Mouse (Mus musculus): Measurements from ENCODE around the gene Hmga2. TPM values are rescaled to one million over a fixed set of nuclear protein-coding genes. Genes with fewer than 3 reads are reported as not detected.

Gene Hmga2
- polyA plus RNA-seq, 1 experiment from 2014 or later = 2.2 TPM

GRCm38 (mm10) chr10:120418738-120419523 is 57.3 kb downstream of the Hmga2 start:
- DNase-seq (ENCODE audit: low spot score) = no peak
- Histone ChIP-seq H3K4me1 (ENCODE audit: insufficient read depth, low read depth, low read length) (peaks cover 10% of the 10 kb centered on the region; the same call in 1 of the 2 replicates), H3K9ac (replicated peaks; ENCODE audit: low read depth) (no peak overlapping the region), H3K27ac (ENCODE audit: low read length) (no peak overlapping the region), H3K4me3 (ENCODE audit: low read depth, low read length) (no peak overlapping the region), H3K36me3 (ENCODE audit: insufficient read depth, low read length) (no peaks in the 10 kb centered on the region), H3K9me3 (ENCODE audit: low read length) (no peaks in the 10 kb centered on the region), H3K4me2 (replicated peaks; ENCODE audit: low read depth, low read length) (no peak overlapping the region), H3K27me3 (replicated peaks; ENCODE audit: insufficient read depth, low read length) (no peaks in the 10 kb centered on the region)
- ATAC-seq = no peak
- WGBS = 55% methylated on average over 16 of the region's 16 CpGs
- no peak for TF ChIP-seq CTCF (IDR thresholded peaks at IDR 0.05)
- TF ChIP-seq EP300 (IDR thresholded peaks at IDR 0.05) = no peak

DNA sequence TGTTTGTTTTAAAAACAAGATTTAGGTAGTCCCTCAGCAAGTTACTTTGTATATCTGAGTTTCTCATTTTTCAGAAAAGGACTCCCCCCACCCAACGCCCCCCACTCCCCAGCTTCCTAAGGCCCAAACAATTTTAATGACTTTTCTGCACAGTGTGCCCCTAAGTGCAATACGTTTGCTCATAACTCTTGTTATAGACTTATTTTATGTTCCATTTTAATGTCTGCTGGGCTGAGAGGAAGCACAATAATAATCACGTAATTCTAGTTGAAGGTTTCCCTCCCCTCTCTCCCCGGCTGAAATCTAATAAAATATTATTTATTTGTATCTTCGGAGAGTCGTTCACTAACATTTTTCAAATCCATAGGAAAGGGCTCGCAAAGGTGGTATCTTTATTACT is 58.1 kb downstream of the Hmga2 start:
- H3K4me1 ChIP-seq (ENCODE audit: insufficient read depth, low read depth, low read length) = peaks cover 10% of the 10 kb centered on the region; the same call in 1 of the 2 replicates
- H3K27ac ChIP-seq (ENCODE audit: low read length) = no peak overlapping the region
- no peaks in the 10 kb centered on the region for H3K27me3 ChIP-seq (replicated peaks; ENCODE audit: insufficient read depth, low read length)
- no peak for ATAC-seq
- DNase-seq (ENCODE audit: low spot score) = no peak
- no peak overlapping the region for H3K9ac ChIP-seq (replicated peaks; ENCODE audit: low read depth)
- WGBS = 66% methylated on average over 7 of the region's 7 CpGs
- H3K36me3 ChIP-seq (ENCODE audit: insufficient read depth, low read length) = no peaks in the 10 kb centered on the region
- H3K4me3 ChIP-seq (ENCODE audit: low read depth, low read length) = no peak overlapping the region
- no peaks in the 10 kb centered on the region for H3K9me3 ChIP-seq (ENCODE audit: low read length)
- no peak overlapping the region for H3K4me2 ChIP-seq (replicated peaks; ENCODE audit: low read depth, low read length)
- TF ChIP-seq EP300 (IDR thresholded peaks at IDR 0.05) = no peak
- TF ChIP-seq CTCF (IDR thresholded peaks at IDR 0.05) = no peak

GRCm38 (mm10) chr10:120417488-120418118 is 58.7 kb downstream of the Hmga2 start:
- Histone ChIP-seq H3K4me3 (ENCODE audit: low read depth, low read length) (no peak overlapping the region), H3K27me3 (replicated peaks; ENCODE audit: insufficient read depth, low read length) (no peaks in the 10 kb centered on the region), H3K36me3 (ENCODE audit: insufficient read depth, low read length) (no peaks in the 10 kb centered on the region), H3K27ac (ENCODE audit: low read length) (no peak overlapping the region), H3K4me1 (ENCODE audit: insufficient read depth, low read depth, low read length) (peaks cover 10% of the 10 kb centered on the region; the same call in 1 of the 2 replicates), H3K9me3 (ENCODE audit: low read length) (no peaks in the 10 kb centered on the region), H3K4me2 (replicated peaks; ENCODE audit: low read depth, low read length) (no peak overlapping the region), H3K9ac (replicated peaks; ENCODE audit: low read depth) (no peak overlapping the region)
- ATAC-seq = no peak
- TF ChIP-seq CTCF (IDR thresholded peaks at IDR 0.05) = no peak
- TF ChIP-seq EP300 (IDR thresholded peaks at IDR 0.05) = no peak
- no peak for DNase-seq (ENCODE audit: low spot score)
- WGBS = 18% methylated on average over 7 of the region's 7 CpGs

GRCm38 (mm10) chr10:120417116-120417487 is 59.2 kb downstream of the Hmga2 start:
- no peaks in the 10 kb centered on the region for H3K27me3 ChIP-seq (replicated peaks; ENCODE audit: insufficient read depth, low read length)
- no peak overlapping the region for H3K9ac ChIP-seq (replicated peaks; ENCODE audit: low read depth)
- H3K36me3 ChIP-seq (ENCODE audit: insufficient read depth, low read length) = no peaks in the 10 kb centered on the region
- WGBS = 53% methylated on average over 5 of the region's 5 CpGs
- H3K4me1 ChIP-seq (ENCODE audit: insufficient read depth, low read depth, low read length) = peaks cover 5% of the 10 kb centered on the region; the same call in 1 of the 2 replicates
- no peak overlapping the region for H3K4me3 ChIP-seq (ENCODE audit: low read depth, low read length)
- H3K4me2 ChIP-seq (replicated peaks; ENCODE audit: low read depth, low read length) = no peak overlapping the region
- ATAC-seq (no peak), DNase-seq (ENCODE audit: low spot score) (no peak)
- no peak overlapping the region for H3K27ac ChIP-seq (ENCODE audit: low read length)
- TF ChIP-seq EP300 (IDR thresholded peaks at IDR 0.05) (no peak), CTCF (IDR thresholded peaks at IDR 0.05) (no peak)
- no peaks in the 10 kb centered on the region for H3K9me3 ChIP-seq (ENCODE audit: low read length)

- DNase-seq (ENCODE audit: low spot score) (no peak), ATAC-seq (no peak)
- Histone ChIP-seq H3K36me3 (ENCODE audit: insufficient read depth, low read length) (no peaks in the 10 kb centered on the region), H3K4me2 (replicated peaks; ENCODE audit: low read depth, low read length) (no peak overlapping the region), H3K27me3 (replicated peaks; ENCODE audit: insufficient read depth, low read length) (no peaks in the 10 kb centered on the region), H3K9ac (replicated peaks; ENCODE audit: low read depth) (no peak overlapping the region), H3K9me3 (ENCODE audit: low read length) (no peaks in the 10 kb centered on the region), H3K27ac (ENCODE audit: low read length) (no peak overlapping the region), H3K4me1 (ENCODE audit: insufficient read depth, low read depth, low read length) (peaks cover 4% of the 10 kb centered on the region; the same call in 1 of the 2 replicates), H3K4me3 (ENCODE audit: low read depth, low read length) (no peak overlapping the region)
- no peak for TF ChIP-seq EP300 (IDR thresholded peaks at IDR 0.05)
- no peak for TF ChIP-seq CTCF (IDR thresholded peaks at IDR 0.05)
- WGBS = 73% methylated on average over 12 of the region's 12 CpGs
Observed at GRCm38 (mm10) chr10:120416628-120417027, 59.6 kb downstream of the Hmga2 start.

GRCm38 (mm10) chr10:120412215-120412614 is 64.1 kb downstream of the Hmga2 start:
- Histone ChIP-seq H3K27me3 (replicated peaks; ENCODE audit: insufficient read depth, low read length) (no peaks in the 10 kb centered on the region), H3K4me1 (ENCODE audit: insufficient read depth, low read depth, low read length) (no peaks in the 10 kb centered on the region; the same call in 1 of the 2 replicates), H3K36me3 (ENCODE audit: insufficient read depth, low read length) (no peaks in the 10 kb centered on the region), H3K9me3 (ENCODE audit: low read length) (no peaks in the 10 kb centered on the region), H3K9ac (replicated peaks; ENCODE audit: low read depth) (no peak overlapping the region), H3K4me2 (replicated peaks; ENCODE audit: low read depth, low read length) (no peak overlapping the region), H3K27ac (ENCODE audit: low read length) (no peak overlapping the region), H3K4me3 (ENCODE audit: low read depth, low read length) (no peak overlapping the region)
- DNase-seq (ENCODE audit: low spot score) (no peak), ATAC-seq (no peak)
- TF ChIP-seq EP300 (IDR thresholded peaks at IDR 0.05) (no peak), CTCF (IDR thresholded peaks at IDR 0.05) (no peak)
- 72% methylated on average over 5 of the region's 5 CpGs for WGBS
